Mouse (Mus musculus) E14TG2a.4 (cell line): ENCODE measurements around the gene 1700013G24Rik.

Source experiments
- CTCF ChIP-seq: conservative IDR thresholded peaks from 2 replicates; pipeline ENCODE4 v1.5.1; 2014; ENCODE audit warnings: low read length
- POU5F1 ChIP-seq: IDR thresholded peaks from 2 replicates; pipeline ENCODE4 v1.6.1; 2014; ENCODE audit warnings: low read length, borderline replicate concordance

DNA sequence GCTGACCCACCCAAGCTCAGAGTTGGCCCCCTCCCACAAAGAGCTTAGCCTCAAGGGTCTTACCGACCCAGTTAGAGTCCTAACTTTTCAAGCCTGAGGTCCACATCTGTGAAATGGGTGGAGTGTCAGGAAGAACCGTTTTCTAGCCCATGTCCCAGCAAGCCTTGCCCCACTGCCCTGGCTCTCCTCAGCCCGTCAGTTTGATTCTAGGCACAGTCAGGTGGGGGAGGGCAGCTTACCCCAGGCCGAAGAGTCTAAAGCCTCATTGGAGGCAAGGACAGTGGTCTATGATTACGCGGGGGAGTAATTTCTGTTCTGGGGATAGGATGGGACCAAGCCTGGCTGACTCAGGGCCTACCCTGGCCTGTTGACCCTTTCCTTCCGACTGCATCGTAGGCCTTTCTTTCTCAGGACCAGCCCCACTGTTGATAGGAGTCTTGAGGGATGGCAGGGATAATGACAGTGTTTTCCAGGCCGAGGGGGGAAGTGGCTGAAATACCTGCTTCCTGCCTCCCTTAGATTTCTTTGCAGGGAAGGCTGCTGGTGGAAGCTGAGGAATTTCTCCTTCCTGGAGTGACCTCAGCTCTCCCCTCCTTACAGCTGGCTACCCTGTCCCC is 17.7 kb downstream of the 1700013G24Rik start:
- no peak for TF ChIP-seq CTCF
- TF ChIP-seq POU5F1: no peak
